Mouse (Mus musculus) cerebellum, postnatal 10 days (tissue): ENCODE measurements at regions not wholly inside any gene's neighbourhood (a gene's known extent, or its start where the extent isn't known, plus 50 kb on each side); places are given as distances from the start of the nearest gene placed in this dataset.
"Not testable (repeated sequence)": the region's sequence is repeated elsewhere in the genome, so short reads cannot be mapped to it uniquely, and the experiment has no call there.

Experiments used
- DNase-seq, 2 experiments: peaks; one replicate each; pipeline ENCODE4 v3.0.0; 2021; ENCODE audit warnings: mixed read lengths in 2 of 2

DNA sequence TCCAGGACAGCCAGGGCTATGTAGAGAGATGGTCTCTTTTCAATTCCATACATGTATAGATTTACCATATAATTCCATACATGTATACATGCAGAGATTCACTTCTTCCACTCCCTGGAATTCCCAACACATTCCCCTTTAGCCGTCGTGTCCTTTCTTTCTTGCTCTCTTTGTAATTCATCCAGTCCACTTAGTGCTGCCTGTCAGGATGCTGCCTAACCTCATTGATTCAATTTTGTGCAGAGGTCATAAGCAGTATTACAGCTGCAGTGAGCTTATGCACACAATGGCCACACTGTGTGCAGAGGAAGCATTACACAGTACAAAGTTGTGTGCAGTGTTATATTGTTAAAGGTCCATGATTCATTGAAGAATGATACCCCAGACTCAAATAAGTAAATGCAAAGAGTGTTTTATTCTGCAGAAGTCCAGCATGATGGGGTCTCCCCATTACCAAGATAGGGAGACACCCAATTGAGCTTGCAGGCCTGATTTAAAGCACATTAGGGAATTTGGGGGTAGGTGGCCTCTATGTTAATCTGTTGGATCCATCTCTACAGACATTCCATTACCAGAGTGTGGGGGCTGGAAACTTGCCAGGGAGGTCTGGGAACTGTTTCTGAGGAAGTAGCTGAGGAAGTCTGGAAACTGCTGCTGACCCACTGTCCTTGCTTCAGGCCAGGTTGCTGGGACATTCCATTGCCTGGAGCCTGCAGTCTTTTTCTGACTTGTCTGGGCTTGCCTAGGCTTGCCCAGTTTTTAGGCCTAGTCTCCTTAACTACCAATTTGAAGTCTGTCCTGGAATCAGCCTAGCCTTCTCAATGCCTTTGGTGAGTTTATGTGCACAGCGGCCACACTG is 72.8 kb downstream of the Fam161a start:
- no peak for DNase-seq

DNA sequence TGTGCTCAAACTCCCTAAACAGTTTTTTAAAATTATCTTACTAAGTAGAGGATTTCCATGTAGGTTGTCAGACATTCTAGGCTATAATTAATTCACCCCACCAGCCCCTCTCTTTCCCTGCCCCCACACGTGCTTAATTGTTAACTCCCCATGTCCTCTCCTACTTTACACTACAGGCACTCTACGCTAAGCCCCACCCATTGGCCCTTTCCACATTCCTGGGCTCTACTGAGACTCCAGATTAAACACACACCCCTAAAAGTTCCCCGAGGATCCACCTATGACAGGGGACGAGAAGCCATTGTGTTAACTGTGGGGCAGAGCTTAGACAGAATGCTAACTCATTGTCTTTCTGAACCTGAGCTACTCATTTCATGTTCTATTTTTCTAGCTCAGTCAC is 74.3 kb downstream of the Fam161a start:
- no peak for DNase-seq

DNA sequence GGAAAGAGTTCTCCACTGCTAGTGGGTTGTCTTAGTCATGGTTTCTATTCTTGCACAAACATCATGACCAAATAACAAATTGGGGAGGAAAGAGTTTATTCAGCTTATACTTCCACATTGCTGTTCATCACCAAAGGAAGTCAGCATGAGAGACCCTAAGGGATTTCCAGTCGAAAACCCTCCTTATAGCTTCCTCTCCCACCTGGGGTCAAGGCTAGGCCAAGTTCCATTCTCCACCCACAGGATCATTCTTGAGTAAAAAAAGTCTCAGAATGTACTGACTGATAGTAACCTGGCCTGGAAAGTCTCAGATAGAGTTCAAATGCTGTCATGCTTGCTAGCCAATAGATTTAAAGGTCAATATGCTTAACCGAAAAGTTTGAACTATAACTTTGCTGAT is 76.5 kb downstream of the Fam161a start:
- DNase-seq = not testable (repeated sequence)

DNA sequence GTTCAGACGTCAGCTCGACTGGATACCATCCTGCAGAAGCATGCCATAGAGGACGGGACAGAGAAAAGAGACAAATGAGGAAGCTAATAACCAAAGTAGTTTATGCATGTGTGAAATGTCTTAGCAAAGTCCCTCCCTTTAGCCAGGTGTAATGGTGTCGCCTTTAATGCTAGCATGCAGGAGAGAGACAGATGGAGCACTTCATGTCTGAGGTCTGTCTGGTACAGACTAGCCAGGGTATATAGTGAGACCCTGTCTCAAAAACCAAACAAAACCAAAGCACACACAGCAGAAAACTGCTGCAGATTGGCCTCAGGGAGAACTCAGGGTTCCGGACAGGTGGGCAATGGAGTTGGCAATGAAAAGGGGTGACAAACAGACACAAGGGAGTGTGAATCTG is 88.0 kb downstream of the Fam161a start:
- no peak for DNase-seq

DNA sequence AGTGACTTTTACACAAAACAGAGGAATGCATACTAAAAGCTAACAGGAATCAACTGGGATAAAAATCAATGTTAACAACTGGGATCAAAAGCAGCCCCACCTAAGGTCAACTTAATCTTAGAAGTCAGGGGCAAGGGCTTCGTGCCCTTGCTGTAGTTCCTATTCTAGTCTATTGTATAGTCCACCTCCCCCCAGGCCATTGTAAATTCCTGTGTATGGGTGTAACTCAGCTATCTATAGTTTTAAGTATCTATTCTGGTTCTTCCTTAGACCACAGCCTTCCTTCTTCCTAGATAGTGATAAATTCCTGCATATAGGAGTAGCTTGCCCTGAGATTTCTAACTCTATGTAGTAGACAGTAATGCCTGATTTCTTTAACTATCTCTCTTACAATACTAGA is 88.4 kb downstream of the Fam161a start:
- not testable (repeated sequence) for DNase-seq

DNA sequence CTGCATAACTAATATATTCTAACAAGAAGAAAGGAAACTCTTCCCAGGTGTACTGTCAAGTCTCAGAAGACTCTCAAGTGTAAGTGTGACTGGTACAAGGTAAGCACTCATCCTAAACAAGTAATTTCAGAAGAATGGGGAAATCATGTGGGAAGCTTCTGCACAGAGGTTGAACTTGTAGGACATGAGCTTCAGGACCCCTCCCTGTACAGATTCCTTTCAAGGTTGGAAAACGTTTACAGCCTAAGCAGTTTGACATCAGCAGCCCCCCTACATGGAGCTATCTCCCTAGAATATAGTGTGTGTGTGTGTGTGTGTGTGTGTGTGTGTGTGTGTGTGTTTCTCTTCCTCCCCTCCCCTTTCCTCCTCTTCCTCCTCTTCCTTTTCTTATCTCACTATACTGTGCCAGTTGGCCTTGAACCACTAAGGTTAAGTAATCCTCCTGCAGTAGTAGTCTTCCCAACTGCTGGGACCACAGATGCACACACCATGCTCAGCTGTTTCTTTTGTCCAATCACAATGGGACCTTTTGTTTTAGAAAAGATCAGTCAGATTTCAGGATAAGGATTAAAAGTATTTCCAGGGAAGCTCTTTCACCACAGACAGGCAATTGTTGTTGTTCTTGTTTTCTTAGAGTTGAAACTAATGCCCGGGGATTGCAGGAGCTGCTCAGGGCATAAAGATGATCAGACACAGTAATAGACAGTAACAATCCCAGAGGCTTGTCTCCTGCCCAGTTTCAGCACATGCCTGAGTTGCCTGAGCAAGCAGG is 89.3 kb downstream of the Fam161a start:
- DNase-seq = no peak

DNA sequence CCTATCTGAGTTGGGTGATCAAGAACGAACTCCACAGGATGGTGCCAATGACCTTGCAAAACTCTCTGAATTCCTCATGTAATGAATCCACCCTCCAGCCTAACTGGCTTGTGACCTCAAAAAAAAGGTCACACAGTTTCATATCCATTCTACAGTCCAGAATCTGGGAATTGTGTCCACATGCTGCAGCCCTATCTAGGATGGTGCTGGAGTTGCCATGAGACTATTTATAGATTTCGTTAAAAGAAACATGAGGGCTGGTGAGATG is 89.8 kb downstream of the Fam161a start:
- DNase-seq = no peak

DNA sequence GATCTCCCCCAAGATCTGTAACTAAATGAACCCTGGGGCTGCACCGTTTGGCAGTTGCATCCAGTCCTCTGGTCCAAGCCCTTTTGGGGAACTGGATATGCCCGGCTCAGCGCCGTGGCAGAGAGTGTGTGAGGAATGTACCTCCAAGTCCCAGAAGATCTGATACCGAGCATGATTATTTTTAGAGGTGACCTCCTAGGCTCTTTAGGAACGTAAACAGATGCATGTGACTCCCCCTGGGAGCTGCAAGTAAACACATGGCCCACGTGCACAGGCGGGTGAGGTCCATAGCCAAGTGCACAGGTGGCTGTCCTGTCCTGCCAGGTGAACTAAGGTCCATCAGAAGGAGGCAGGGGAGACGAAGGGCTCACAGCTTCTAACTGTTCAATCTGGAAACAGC is 107.3 kb downstream of the Fam161a start:
- peak; percentile 9 to 23 for DNase-seq

DNA sequence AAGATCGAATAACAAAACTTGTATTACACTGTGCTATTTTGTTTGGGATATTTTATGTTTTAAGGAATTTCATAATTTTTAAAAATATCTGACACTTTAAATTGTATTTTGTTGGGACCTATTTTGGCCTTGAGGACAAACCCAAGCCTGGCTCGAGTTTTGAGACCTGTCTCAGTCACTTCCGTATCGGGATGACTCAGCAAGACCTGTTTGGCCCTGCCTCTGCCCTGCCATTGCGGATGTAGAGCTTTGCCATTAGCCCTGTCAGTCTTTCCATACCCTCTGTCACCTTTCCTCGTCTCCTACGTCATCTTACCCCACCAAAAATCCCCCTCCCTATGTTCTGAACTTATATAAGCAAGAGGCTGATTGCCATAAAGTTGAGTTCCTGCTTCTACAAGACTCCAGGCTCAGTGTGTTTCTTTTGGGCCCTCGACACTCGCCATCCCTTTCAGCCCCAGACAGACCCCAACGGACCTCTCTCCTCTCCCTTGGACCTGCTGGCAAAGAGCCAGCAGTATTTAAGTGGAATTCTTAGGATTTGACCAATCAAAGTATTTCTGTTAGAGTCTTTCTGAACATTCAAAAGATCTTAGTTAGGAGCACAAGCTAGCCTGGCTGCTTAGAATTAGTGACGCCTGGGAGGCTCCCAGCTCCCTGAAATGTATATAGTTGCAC is 113.3 kb downstream of the Fam161a start:
- DNase-seq = no peak

DNA sequence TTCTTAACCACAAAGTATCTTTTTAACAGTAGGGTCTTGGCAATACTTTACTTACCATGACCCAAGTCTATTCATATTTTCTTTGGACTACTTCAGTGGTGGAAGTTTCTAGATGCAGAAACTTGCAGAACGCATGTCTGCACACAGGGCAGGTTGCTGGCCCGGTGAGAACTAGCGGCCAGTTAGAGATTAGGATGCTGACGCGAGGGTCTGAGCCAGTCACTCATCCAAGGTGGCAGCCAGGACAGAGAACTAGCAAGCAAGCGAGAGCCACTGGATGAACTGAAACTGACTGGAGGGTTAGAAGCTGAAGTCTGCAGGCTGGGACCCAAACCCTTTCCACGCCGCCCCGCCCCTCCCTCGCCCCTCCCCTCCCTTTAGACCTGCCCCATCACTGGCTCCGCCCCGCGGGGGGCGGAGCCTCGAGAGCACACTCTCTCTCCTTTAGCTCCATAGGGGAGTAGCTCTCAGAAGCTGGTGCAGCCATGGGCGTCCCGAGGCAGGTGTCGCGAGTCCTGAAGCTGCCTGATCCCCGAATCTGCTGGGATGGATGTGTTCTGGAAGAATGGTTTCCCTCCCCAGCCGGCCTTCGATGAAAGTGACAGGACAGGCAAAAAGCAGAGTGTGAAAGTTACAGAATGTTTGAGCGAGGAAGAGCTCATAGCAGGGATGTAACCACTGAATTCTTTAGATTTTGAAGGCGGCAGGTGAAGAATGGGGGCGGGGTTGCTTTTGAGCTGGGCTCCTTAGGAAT is 117.0 kb downstream of the Fam161a start:
- peak; percentile 59 to 71 for DNase-seq

DNA sequence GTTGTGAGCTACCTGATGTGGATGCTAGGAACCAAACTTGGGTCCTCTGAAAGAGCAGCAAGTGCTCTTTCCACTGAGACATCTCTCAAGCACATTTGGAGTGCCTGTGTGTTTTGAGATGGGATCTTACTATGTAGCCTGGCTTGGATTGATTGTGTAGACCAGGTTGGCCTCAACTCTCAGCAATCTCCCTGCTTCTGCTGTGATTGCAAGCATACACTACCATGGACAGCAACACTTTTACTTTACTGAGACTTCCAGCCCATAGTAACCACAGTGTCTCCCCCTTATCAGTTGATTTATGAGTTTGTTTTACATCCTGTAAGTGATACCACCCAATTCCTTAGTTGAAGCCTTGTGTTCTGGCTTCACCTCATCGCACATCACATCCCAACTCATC is 123.8 kb downstream of the Fam161a start:
- no peak for DNase-seq

DNA sequence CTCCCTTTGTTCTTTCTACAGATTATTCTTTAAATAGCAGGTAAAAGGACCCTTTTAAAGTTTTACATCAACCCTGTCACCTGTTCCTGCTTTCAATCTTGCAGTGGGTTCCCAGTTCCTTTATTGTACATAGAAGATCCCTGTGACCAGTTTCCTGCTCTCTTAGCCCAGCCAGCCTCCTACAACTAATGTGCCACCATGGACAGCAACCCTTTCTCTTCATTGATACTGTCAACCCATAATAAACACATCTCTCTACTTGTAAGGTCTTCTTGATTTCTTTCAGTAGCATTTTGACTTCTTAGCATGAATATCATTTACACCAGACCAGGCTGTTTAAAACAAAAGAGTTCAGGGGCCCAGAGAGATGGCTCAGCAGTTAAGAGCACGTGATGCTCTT is 124.2 kb upstream of the Xpo1 start:
- DNase-seq = no peak

DNA sequence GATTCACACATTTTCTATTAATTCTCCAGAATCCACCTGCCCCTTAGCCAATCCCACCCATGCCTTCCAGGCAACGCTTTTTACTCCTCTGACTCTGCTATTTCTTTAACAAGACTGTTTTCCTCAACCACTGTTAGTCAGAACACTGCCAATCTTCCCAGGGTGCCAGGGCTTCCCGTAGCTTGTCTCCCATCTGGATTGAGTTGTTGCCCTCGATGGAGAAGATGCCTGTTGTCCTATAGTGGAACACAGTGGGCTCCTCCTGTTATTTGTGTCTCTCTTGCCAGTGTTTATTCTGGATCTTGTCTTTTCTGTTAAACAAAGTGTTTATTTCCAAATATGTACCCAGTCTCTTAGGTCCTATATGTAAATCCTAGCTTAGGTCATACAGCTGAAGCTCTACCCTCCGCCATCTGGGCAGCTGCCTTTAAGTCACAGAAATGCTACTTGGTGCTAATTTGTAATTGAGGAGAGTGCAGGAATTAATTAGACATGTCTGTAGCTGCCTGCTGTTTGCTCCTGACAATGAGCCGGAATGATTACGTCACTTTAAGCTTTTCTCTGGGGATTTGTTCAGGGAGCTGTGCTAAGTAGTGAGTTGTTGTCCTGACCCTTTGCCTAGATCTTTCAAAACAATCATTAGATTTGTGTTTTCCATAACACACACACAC is 115.3 kb upstream of the Xpo1 start:
- peak in 1 of 2 experiments; percentile 12 for DNase-seq

DNA sequence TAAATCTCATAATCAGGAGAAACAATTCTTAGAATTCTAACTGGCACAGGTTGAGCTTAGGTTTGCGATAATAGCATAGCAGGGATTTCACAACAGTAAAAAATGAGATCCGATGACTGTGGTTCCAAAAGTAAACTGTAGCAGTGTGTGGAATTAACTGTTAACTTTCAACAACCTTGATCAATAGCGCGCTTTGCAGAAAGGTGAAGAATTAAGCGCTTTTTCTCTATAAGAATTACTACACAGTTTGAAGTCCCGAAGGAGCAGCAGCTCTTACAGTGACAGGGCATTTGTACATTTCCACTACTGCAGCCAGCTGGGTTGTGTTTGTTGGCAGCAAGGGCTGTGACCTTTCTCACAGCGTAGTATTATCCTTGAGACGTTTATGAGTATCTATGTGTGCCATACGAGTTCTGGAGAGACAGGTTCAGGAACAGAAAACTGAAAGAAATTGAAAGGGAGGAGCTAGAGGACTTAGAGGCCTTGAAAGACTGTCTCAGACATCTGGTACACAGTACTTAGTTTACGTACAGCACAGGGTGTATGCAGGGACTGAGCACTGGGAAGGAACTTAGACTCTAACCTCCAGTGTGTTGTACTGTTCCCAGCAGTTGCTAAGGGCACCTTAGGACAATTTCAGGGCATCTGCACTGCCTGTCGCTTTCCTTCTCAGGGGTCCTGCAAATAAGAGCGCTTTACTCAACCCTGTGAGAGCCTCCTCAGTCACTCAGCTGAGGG is 114.6 kb upstream of the Xpo1 start:
- no peak for DNase-seq

DNA sequence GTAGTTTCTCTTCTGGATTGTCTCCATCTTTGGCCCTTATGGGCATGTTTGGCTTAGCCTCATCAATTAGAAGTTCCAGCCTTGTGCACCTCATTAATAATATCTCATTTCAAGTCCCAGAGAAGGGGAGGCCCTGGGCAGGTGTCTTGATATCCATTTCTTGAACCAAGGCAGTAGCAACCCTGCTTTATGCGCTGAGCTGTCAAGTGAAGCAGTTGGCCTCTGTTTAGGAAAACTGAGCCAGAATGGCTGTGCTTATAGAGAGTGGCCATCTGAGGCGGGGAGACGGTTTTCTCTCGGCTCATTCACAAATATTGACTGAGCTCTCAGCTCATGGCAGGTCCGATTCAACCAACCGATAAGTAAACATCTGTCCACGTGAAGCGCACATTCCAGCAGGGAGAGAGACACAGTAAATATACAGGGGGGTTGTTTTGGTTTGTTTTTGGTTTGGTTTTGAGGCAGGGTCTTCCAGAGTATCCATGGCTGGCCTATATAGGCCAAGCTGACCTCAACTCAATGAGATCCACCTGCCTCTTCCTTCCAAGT is 107.7 kb upstream of the Xpo1 start:
- peak in 1 of 2 experiments; percentile 8 for DNase-seq

DNA sequence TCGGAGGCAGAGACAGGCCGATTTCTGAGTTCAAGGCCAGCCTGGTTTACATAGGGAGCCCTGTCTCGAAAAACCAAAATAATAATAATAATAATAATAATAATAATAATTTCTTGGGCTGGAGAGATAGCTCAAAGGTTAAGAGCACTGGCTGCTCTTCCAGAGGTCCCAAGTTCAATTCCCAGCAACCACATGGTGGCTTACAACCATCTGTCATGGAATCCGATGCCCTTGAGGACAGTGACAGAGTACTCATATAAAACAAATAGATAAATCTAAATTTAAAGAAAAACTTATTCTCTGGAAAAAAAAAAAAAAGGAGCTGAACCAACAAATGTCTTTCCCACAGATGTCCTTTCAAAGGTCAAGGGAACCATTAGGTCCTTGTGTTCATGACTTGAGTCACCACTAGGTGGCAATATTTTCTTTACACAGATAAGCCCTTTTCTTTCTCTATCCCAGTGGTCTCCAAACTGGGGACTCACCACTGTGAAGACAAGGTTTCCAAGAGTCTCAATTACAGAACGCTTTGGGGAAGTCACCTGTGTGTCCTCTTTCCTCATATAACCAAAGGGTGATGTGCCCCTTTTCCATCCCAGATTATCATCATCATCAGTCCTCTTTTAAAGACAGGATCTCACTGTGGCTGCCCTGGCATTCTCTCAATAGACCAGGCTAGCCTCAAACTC is 106.1 kb upstream of the Xpo1 start:
- DNase-seq = peak; percentile 56 to 78

DNA sequence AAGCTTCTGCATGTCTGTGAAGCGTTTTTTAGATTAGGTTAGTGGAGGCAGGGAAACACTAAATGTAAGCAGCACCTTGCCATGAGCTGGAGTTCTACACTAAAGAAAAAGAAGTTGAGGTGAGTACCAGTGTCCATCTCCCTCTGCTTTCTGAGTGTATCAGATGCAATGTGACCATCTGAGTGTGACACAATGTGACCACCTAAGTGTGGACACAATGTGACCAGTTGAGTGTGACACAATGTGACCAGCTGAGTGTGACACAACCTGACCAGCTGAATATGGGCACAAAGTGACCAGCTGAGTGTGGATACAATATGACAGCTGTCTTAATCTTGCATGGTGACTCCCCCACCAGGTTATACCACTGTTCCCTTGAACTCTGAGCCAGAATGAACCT is 101.0 kb upstream of the Xpo1 start:
- no peak for DNase-seq

DNA sequence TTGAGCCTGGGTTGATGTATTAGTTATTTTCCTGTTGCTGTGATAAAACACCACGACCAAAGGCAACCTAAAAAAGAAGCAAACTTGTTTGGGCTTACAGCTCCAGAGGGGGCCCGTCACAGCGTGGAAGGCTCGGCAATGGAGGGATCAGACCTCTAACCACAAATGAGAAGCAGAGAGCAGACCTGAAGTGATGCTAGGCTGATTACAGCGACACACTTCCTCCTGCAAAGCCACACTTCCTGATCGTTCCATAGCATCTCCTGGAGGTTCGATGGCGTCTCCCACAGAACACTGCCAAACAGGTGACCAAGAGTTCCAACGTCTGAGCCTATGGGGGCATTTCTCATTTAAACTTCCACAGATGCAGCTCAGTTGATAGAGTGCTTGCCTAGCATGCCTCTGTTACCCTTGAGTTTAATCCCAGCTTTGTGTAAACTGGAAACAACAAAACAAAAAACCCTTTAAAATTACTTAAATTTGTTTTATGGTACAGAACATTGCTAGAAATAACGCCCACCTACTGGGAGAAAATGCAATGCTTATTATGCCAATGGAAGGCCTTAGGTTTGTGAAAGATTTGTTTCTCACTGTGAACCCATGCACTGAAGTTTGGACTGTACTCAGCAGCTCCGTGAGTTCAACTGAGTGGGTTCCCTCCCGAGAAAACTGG is 87.2 kb upstream of the Xpo1 start:
- DNase-seq = no peak

DNA sequence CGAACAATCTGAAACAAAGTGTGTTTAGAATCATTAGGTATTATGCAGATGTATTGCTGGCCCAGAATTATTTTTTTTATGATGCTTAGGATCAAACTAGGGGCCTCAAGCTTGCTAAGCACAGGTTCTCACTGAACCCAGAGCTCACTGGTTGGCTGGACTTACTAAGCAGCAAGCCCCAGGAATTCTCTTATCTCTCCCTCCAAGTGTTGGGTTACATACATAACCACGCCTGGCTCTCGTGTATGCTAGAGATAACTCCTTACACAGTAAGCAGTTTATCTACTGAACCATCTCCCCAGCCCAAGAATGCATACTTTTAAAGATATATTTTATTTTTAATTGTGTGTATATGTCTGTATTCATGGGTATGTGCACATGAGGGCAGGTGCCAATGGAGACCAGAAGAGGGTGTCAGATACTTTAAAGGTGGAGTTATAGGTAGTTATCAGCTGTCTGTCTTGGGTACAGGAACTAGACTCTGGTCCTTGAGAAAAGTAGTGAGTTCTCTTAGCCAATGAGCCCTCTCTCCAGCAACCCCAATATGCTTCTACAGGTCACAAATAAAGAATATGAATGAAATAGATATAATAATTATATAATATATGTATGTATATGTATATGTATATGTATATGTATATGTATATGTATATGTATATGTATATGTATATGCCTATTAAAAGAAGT is 86.0 kb upstream of the Xpo1 start:
- DNase-seq = no peak

DNA sequence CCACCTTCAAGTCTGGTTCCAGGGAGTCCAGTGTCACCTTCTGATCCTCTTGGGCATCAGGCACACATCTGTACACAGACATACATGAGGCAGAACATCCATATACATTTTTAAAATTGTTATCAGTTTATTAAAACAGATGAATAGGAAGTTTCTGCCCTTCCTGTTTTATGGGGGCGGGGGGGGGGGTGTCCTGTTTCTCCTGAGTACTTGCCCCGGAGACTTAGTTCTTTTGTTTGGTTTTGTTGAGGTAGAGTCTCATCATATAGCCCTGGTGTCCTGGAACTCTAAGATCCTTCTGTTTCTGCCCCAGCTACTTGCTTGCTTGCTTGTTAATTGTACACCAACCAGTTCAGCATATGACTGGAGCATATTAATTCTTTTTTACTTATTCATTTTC is 85.0 kb upstream of the Xpo1 start:
- no peak for DNase-seq
